9 mouse cellular contexts compared by ENCODE assay signal in the genomic region with DNA sequence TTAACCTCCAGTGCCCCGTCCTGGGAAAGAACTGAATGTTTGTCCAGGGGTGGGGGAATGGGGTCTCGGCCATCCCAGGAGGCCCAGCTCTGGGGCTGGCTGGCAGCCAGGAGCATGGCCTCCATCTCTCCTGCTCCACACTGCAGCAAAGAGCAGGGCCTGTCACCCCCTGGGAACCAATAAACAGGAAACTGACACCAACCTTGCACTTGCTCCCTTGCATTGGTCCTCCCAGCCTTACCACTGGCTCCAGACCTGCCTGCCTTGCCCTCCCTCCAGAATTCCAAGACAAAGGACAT. TPM values are rescaled to one million over a fixed set of nuclear protein-coding genes. Genes with fewer than 3 reads are reported as not detected.
A peak's percentile ranks its signal among the peaks of the same experiment; 100 is the strongest.
DNase-seq lines count a peak whose midpoint lies in the region; ATAC-seq and TF ChIP-seq lines count a peak whose summit lies in the region.
"Had no signal": no experiment of that assay in that cellular context is flagged by ENCODE, and none has a peak within 500 bp of the region (broad histone marks: within the 10 kb centered on the region; RNA-seq: fewer than 3 reads in every experiment).

No protein-coding gene starts in this region.

- H3K4me1 ChIP-seq in heart, adult 2 months (ENCODE audit: control insufficient read depth, insufficient read depth, low read length) = peaks cover 23% of the 10 kb centered on the region
- H3K4me1 ChIP-seq in kidney, embryonic 16.5 days (ENCODE audit: insufficient read depth, low read length) = peaks cover 89% of the 10 kb centered on the region
- no peaks in the 10 kb centered on the region for H3K4me1 ChIP-seq in cerebellum, adult 2 months (ENCODE audit: control insufficient read depth, insufficient read depth, low read length)

- no peaks in the 10 kb centered on the region for H3K36me3 ChIP-seq in heart, adult 2 months (ENCODE audit: control insufficient read depth, insufficient read depth, low read length)
- peaks cover 37% of the 10 kb centered on the region for H3K36me3 ChIP-seq in kidney, embryonic 16.5 days (ENCODE audit: insufficient read depth, low read length)

- H3K27ac ChIP-seq in heart, adult 2 months = peak overlapping the region; percentile 81
- H3K27ac ChIP-seq in kidney, embryonic 16.5 days (ENCODE audit: low read length) = peak overlapping the region; percentile 94
- H3K27ac ChIP-seq in cerebellum, adult 2 months (ENCODE audit: insufficient read depth, low read length) = no peak overlapping the region

- H3K4me2 ChIP-seq in kidney, embryonic 16.5 days (replicated peaks; ENCODE audit: low read depth, low read length) = peak overlapping the region; percentile 38

- H3K9me3 ChIP-seq in kidney, embryonic 16.5 days (ENCODE audit: low read length) = no peaks in the 10 kb centered on the region

- ATAC-seq in kidney, embryonic 16.5 days (ENCODE audit: low FRiP score, low TSS enrichment) = peak; percentile 81
- ATAC-seq in megakaryocyte, adult 5-6 weeks (ENCODE audit: poor library complexity, severe bottlenecking) = no peak
- no peak for ATAC-seq in megakaryocyte-erythroid progenitor cell, adult 5-6 weeks (replicated peaks; ENCODE audit: low FRiP score, low TSS enrichment, poor library complexity, severe bottlenecking)

- 50% methylated on average over 2 of the region's 2 CpGs for WGBS in heart, adult 2 months
- WGBS in kidney, embryonic 16.5 days = 3% methylated on average over 2 of the region's 2 CpGs
- 48% methylated on average over 2 of the region's 2 CpGs for WGBS in cerebellum, adult 2 months

- H3K9ac ChIP-seq in heart, adult 2 months (ENCODE audit: low read depth, low read length) = no peak overlapping the region
- H3K9ac ChIP-seq in kidney, embryonic 16.5 days (replicated peaks; ENCODE audit: low read length) = peak overlapping the region; percentile 56

- intact Hi-C loops in gastrocnemius, postnatal 14 days (cut with DNase I; ENCODE audit: low total_unique reads) = no loop called here
- intact Hi-C loops in heart, adult 2 months (cut with DNase I) = no loop called here

- TF ChIP-seq CTCF in heart, adult 2 months (IDR thresholded peaks at IDR 0.05) = no peak
- TF ChIP-seq CTCF in cerebellum, adult 2 months (IDR thresholded peaks at IDR 0.05; ENCODE audit: borderline replicate concordance, insufficient read depth, low read depth, low read length) = no peak

- no peak overlapping the region for H3K4me3 ChIP-seq in heart, adult 2 months
- 0 out of 2 replicates have a peak overlapping the region, but pooled peaks have one; percentile 4 for H3K4me3 ChIP-seq in kidney, embryonic 16.5 days (ENCODE audit: low read length)
- H3K4me3 ChIP-seq in cerebellum, adult 2 months (replicated peaks; ENCODE audit: insufficient read depth, low read depth, low read length) = no peak overlapping the region

- no peaks in the 10 kb centered on the region for H3K79me2 ChIP-seq in heart, adult 2 months (replicated peaks; ENCODE audit: control insufficient read depth, insufficient read depth, low read length)

- peak; percentile 52 for DNase-seq in gastrocnemius, postnatal 14 days
- no peak for DNase-seq in gastrocnemius, postnatal 4 days (ENCODE audit: low spot score in 2 of 2)
- peak; percentile 62 to 67 for DNase-seq in heart, adult 2 months
- DNase-seq in neural tube, embryonic 10.5 days (ENCODE audit: extremely low spot score, low spot score) = peak; percentile 70
- no peak for DNase-seq in cerebellum, adult 2 months
- DNase-seq: adrenal gland, postnatal 10 days had no signal

- no peak for TF ChIP-seq POLR2A in heart, adult 2 months (IDR thresholded peaks at IDR 0.05; ENCODE audit: insufficient read depth, low read depth, low read length)
- TF ChIP-seq POLR2A in cerebellum, adult 2 months (IDR thresholded peaks at IDR 0.05; ENCODE audit: borderline replicate concordance, insufficient read depth, low read length) = no peak

- TF ChIP-seq EP300 in heart, adult 2 months (IDR thresholded peaks at IDR 0.05; ENCODE audit: insufficient read depth, low read depth, low read length) = no peak

- no peaks in the 10 kb centered on the region for H3K27me3 ChIP-seq in heart, adult 2 months (ENCODE audit: control insufficient read depth, insufficient read depth, low read length)
- H3K27me3 ChIP-seq in kidney, embryonic 16.5 days (ENCODE audit: insufficient read depth, low read length) = no peaks in the 10 kb centered on the region
- no peaks in the 10 kb centered on the region for H3K27me3 ChIP-seq in cerebellum, adult 2 months (ENCODE audit: control insufficient read depth, insufficient read depth, low read length)

RNA-seq across cellular contexts. Expression of a gene that starts 12.1 kb away (rescaled TPM):
- 10 to 100 TPM; 21.9 to 25.7 TPM for total RNA-seq in gastrocnemius, postnatal 14 days (2021)
- 10 to 100 TPM; 40.4 to 43.6 TPM for total RNA-seq in gastrocnemius, postnatal 4 days (2021)
- 10 to 100 TPM; 26.2 to 28.4 TPM for total RNA-seq in heart, adult 2 months (2021)
- 23.4 and 28.9 TPM in 2 replicates for polyA plus RNA-seq in heart, adult 2 months (2012; rRNA removed)
- polyA plus RNA-seq in kidney, embryonic 16.5 days (2015; fragmentation: Nextera tagmentation; extraction: Ambion mirVana) = 10.7 and 10.8 TPM in 2 replicates
- polyA plus RNA-seq in cerebellum, adult 2 months (2012; rRNA removed) = 70.0 and 71.4 TPM in 2 replicates
- 0.09 and 0.21 TPM in 2 replicates for total RNA-seq in megakaryocyte, adult 5-6 weeks (2015)
- 0.12 TPM in 1 of 2 replicates, not detected in the other for total RNA-seq in megakaryocyte, adult 5-6 weeks (2017)
- not detected in 2 replicates for total RNA-seq in megakaryocyte-erythroid progenitor cell, adult 5-6 weeks (2014; fragmentation: Nextera tagmentation)
- total RNA-seq in megakaryocyte-erythroid progenitor cell, adult 5-6 weeks (2017) = not detected in 2 replicates

RNA-seq across cellular contexts. Expression of a gene that starts 54.7 kb away (rescaled TPM):
- 1 to 10 TPM; 1.6 to 2.1 TPM for total RNA-seq in gastrocnemius, postnatal 14 days (2021)
- total RNA-seq in gastrocnemius, postnatal 4 days (2021) = 1 to 10 TPM; 5.8 to 7.4 TPM
- total RNA-seq in heart, adult 2 months (2021) = 1 to 10 TPM; 3.6 to 4.2 TPM
- polyA plus RNA-seq in heart, adult 2 months (2012; rRNA removed) = 9.6 and 11.1 TPM in 2 replicates
- 4.8 and 5.2 TPM in 2 replicates for polyA plus RNA-seq in kidney, embryonic 16.5 days (2015; fragmentation: Nextera tagmentation; extraction: Ambion mirVana)
- 1.1 and 1.3 TPM in 2 replicates for polyA plus RNA-seq in cerebellum, adult 2 months (2012; rRNA removed)
- total RNA-seq in megakaryocyte, adult 5-6 weeks (2015) = 32.8 and 34.2 TPM in 2 replicates
- total RNA-seq in megakaryocyte, adult 5-6 weeks (2017) = 12.0 and 12.9 TPM in 2 replicates
- not detected in 2 replicates for total RNA-seq in megakaryocyte-erythroid progenitor cell, adult 5-6 weeks (2014; fragmentation: Nextera tagmentation)
- not detected in 2 replicates for total RNA-seq in megakaryocyte-erythroid progenitor cell, adult 5-6 weeks (2017)

RNA-seq across cellular contexts. Expression of a gene that starts 56.5 kb away (rescaled TPM):
- 10 to 100 TPM in 1 of 2 experiments, 1 to 10 TPM in 1; 5.4 to 16.3 TPM for total RNA-seq in gastrocnemius, postnatal 14 days (2021)
- total RNA-seq in gastrocnemius, postnatal 4 days (2021) = 10 to 100 TPM; 14.5 to 15.5 TPM
- 1 to 10 TPM; 4.6 to 5.5 TPM for total RNA-seq in heart, adult 2 months (2021)
- 6.4 and 7.2 TPM in 2 replicates for polyA plus RNA-seq in heart, adult 2 months (2012; rRNA removed)
- polyA plus RNA-seq in kidney, embryonic 16.5 days (2015; fragmentation: Nextera tagmentation; extraction: Ambion mirVana) = 3.8 and 4.8 TPM in 2 replicates
- polyA plus RNA-seq in cerebellum, adult 2 months (2012; rRNA removed) = 24.8 and 29.2 TPM in 2 replicates
- 23.9 and 27.2 TPM in 2 replicates for total RNA-seq in megakaryocyte, adult 5-6 weeks (2015)
- 45.0 and 58.3 TPM in 2 replicates for total RNA-seq in megakaryocyte, adult 5-6 weeks (2017)
- total RNA-seq in megakaryocyte-erythroid progenitor cell, adult 5-6 weeks (2014; fragmentation: Nextera tagmentation) = 8.0 and 10.9 TPM in 2 replicates
- total RNA-seq in megakaryocyte-erythroid progenitor cell, adult 5-6 weeks (2017) = 5.2 and 6.4 TPM in 2 replicates

Comparison
In these comparisons a context has a peak if more than half of its experiments do, and no peak if none do; other contexts are left out.
1. DNase-seq: peak in gastrocnemius, postnatal 14 days (single experiment), heart, adult 2 months (2 of 2) and neural tube, embryonic 10.5 days (single experiment); none in gastrocnemius, postnatal 4 days (0 of 2) and cerebellum, adult 2 months (0 of 2).
2. RNA of a gene that starts 12.1 kb away (total RNA-seq): 40.4 to 43.6 TPM in gastrocnemius, postnatal 4 days, 26.2 to 28.4 TPM in heart, adult 2 months and 21.9 to 25.7 TPM in gastrocnemius, postnatal 14 days; 0.09 to 0.21 TPM in megakaryocyte, adult 5-6 weeks and not detected in megakaryocyte-erythroid progenitor cell, adult 5-6 weeks; every median in the first group is over 10 times any median in the second.